Mouse (Mus musculus) liver, adult 2 months (tissue): Measurements from ENCODE around the gene Cort.

Experiments used
- CTCF ChIP-seq: fragments of 200-500 bp; IDR thresholded peaks from 2 replicates; pipeline ENCODE4 v1.5.1; 2011; ENCODE audit warnings: low read depth, low read length, control low read depth
- POLR2A ChIP-seq: fragments of 200-500 bp; IDR thresholded peaks from 2 replicates; pipeline ENCODE4 v1.6.1; 2011; ENCODE audit warnings: low read length, control low read depth; ENCODE audit not compliant: insufficient read depth; ENCODE audit errors: extremely low read depth

- TF ChIP-seq CTCF (no peak), POLR2A (no peak)
These were observed 3.1 kb downstream of the Cort start for GRCm38 (mm10) chr4:149123432-149123831.
